Mouse (Mus musculus) liver, embryonic 14.5 days (tissue): Measurements from ENCODE around the gene Tmem131l. TPM values are rescaled to one million over a fixed set of nuclear protein-coding genes. Genes with fewer than 3 reads are reported as not detected.
A peak's percentile ranks its signal among the peaks of the same experiment; 100 is the strongest.
"Not testable (repeated sequence)": the region's sequence is repeated elsewhere in the genome, so short reads cannot be mapped to it uniquely, and the experiment has no call there.

ENCODE experiments used
- ATAC-seq: fragments of 200-750 bp; cut with Nextera tagmentation; 2 replicates; pipeline ENCODE4 v1.8.0; 2017; ENCODE audit warnings: moderate number of reproducible peaks, mild to moderate bottlenecking, moderate library complexity; ENCODE audit not compliant: insufficient read depth
- DNase-seq, 3 experiments: peaks; one replicate each; pipeline ENCODE4 v3.0.0-alpha.2; 2012 to 2013; ENCODE audit warnings: low read depth in 3 of 3, low spot score in 3 of 3
- H3K27ac ChIP-seq: fragments of 300-500 bp; sonication (generic); 2 replicates; pipeline ENCODE4 v1.5.1; 2014; ENCODE audit warnings: moderate library complexity, mild to moderate bottlenecking, control low read depth, inconsistent platforms
- H3K27me3 ChIP-seq: fragments of 300-500 bp; sonication (generic); 2 replicates; pipeline ENCODE4 v1.6.1; 2014; ENCODE audit warnings: mild to moderate bottlenecking, low read length, moderate library complexity; ENCODE audit not compliant: control insufficient read depth, insufficient read depth
- H3K36me3 ChIP-seq: fragments of 300-500 bp; sonication (generic); replicated peaks from 2 replicates; pipeline ENCODE4 v1.6.1; 2014; ENCODE audit warnings: low read depth; ENCODE audit not compliant: control insufficient read depth, insufficient read depth
- H3K4me1 ChIP-seq, 2 experiments: fragments of 200-500 bp in 1 of 2; fragments of 300-500 bp in 1 of 2; sonication (generic) in 1 of 2; replicated peaks; 2 replicates each; pipeline ENCODE4 v1.6.1; 2012 to 2014; ENCODE audit warnings: antibody characterized with exemption in 1 of 2, inconsistent platforms in 1 of 2, low read length in 1 of 2; ENCODE audit not compliant: control insufficient read depth in 2 of 2, insufficient read depth in 2 of 2
- H3K4me2 ChIP-seq: fragments of 300-500 bp; sonication (generic); 2 replicates; pipeline ENCODE4 v1.6.1; 2014; ENCODE audit warnings: low read depth, mild to moderate bottlenecking, control low read depth, moderate library complexity
- H3K4me3 ChIP-seq, 2 experiments: fragments of 200-500 bp in 1 of 2; fragments of 300-500 bp in 1 of 2; sonication (generic) in 1 of 2; 2 replicates each; pipeline ENCODE4 v1.5.1; 2012 to 2014; ENCODE audit warnings: low read depth in 2 of 2, low read length in 2 of 2, mild to moderate bottlenecking in 2 of 2, control low read depth in 1 of 2, inconsistent platforms in 1 of 2, moderate library complexity in 1 of 2; ENCODE audit not compliant: insufficient read depth in 1 of 2
- H3K9ac ChIP-seq: fragments of 300-500 bp; sonication (generic); replicated peaks from 2 replicates; pipeline ENCODE4 v1.6.1; 2014; ENCODE audit warnings: mild to moderate bottlenecking, control low read depth, moderate library complexity
- H3K9me3 ChIP-seq: fragments of 300-500 bp; sonication (generic); 2 replicates; pipeline ENCODE4 v1.6.1; 2016; ENCODE audit warnings: low read length, mixed read lengths; ENCODE audit not compliant: control insufficient read depth
- CTCF ChIP-seq: IDR thresholded peaks from 2 replicates; pipeline ENCODE4 v1.5.1; 2016; ENCODE audit warnings: antibody characterized with exemption, low read depth, control low read depth
- EP300 ChIP-seq: IDR thresholded peaks from 2 replicates; pipeline ENCODE4 v1.6.1; 2016; ENCODE audit warnings: antibody characterized with exemption, low read depth
- WGBS: fragments of 180-500 bp; shearing (Covaris S2); extraction: QIAGEN DNeasy Blood & Tissue Kit; methylation state at CpG from one replicate; pipeline ENCODE4 v1.1.7; 2014; ENCODE audit not compliant: insufficient replicate concordance; 5-methylcytosine and 5-hydroxymethylcytosine counted together
- polyA plus RNA-seq, 2 experiments: library from polyadenylated mRNA; depleted of rRNA in 1 of 2; stranded (reverse) in 1 of 2; unstranded in 1 of 2; fragments of >200 nt; fragmentation: Nextera tagmentation in 1 of 2; extraction: Ambion mirVana in 1 of 2; gene quantifications; 2 replicates each; pipeline versions ENCODE4 v1.2.1 to v1.2.3; 2012 to 2014

Gene Tmem131l
- polyA plus RNA-seq, 2 experiments = 18.9 to 24.5 TPM

DNA sequence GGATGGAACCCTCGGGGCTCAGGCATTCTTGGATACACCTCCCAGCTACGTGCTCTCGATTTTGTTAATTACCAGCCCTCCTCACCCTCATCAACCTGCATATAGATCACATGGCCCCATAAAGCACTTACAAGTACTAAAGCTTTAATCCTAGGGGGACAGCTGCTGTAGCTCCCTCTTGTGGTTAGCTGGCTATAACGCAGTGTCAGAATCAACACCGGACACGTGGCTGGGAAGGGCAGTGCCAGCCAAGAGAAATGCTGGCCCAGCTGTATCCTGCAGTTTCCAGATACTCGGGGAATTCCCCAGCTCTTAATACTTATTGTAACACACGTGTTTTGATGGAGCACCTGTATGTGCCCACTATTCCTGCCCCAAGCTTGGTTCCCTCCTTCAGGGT lies 140.4 kb downstream of the Tmem131l start:
- H3K9me3 ChIP-seq = no peaks in the 10 kb centered on the region
- H3K36me3 ChIP-seq = peaks cover 39% of the 10 kb centered on the region
- no peak overlapping the region for H3K4me3 ChIP-seq
- no peak overlapping the region for H3K9ac ChIP-seq
- no peak overlapping the region for H3K27ac ChIP-seq
- TF ChIP-seq CTCF (peak; percentile 76), EP300 (no peak)
- DNase-seq (peak in 2 of 3 experiments; percentile 7 to 9), ATAC-seq (no peak)
- no peaks in the 10 kb centered on the region for H3K27me3 ChIP-seq
- no peaks in the 10 kb centered on the region for H3K4me1 ChIP-seq
- H3K4me2 ChIP-seq = no peak overlapping the region
- WGBS = 62% methylated on average over 8 of the region's 8 CpGs

DNA sequence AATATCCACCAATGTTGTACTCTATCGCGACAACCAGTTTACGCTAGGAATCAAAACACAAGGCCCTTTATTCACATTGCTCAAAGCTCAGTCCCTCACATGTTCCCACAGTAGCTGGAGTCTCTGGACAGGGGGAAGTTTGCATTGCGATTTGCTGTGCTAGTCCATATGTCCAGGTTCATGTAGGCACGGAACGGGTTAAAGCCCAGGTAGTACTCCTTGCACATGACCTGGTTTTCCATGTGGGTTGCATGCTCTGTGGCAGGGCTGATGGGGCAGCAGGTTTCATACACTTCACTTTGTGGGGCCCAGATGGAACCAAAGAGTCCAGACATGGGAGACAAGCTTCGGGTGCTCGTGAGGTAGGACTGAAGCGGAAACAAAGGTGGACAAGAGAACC lies 141.7 kb downstream of the Tmem131l start:
- Histone ChIP-seq H3K4me3 (no peak overlapping the region), H3K27me3 (no peaks in the 10 kb centered on the region), H3K9ac (no peak overlapping the region), H3K36me3 (peaks cover 34% of the 10 kb centered on the region), H3K9me3 (no peaks in the 10 kb centered on the region), H3K4me2 (no peak overlapping the region), H3K27ac (no peak overlapping the region), H3K4me1 (no peaks in the 10 kb centered on the region)
- ATAC-seq (no peak), DNase-seq (no peak)
- TF ChIP-seq EP300 (no peak), CTCF (no peak)
- 90% methylated on average over 9 of the region's 9 CpGs for WGBS

GRCm38 (mm10) chr3:83895811-83896210 lies 144.2 kb downstream of the Tmem131l start:
- ATAC-seq (no peak), DNase-seq (no peak)
- Histone ChIP-seq H3K4me2 (no peak overlapping the region), H3K9me3 (no peaks in the 10 kb centered on the region), H3K27ac (no peak overlapping the region), H3K4me3 (no peak overlapping the region), H3K27me3 (no peaks in the 10 kb centered on the region), H3K36me3 (peaks cover 22% of the 10 kb centered on the region), H3K4me1 (no peaks in the 10 kb centered on the region), H3K9ac (no peak overlapping the region)
- 43% methylated on average over 3 of the region's 3 CpGs for WGBS
- TF ChIP-seq CTCF = peak; percentile 53
- TF ChIP-seq EP300 = no peak

- H3K4me3 ChIP-seq = no peak overlapping the region
- ATAC-seq (no peak), DNase-seq (no peak)
- TF ChIP-seq CTCF = no peak
- TF ChIP-seq EP300 = no peak
- H3K36me3 ChIP-seq = peaks cover 17% of the 10 kb centered on the region
- H3K9ac ChIP-seq = no peak overlapping the region
- no peaks in the 10 kb centered on the region for H3K27me3 ChIP-seq
- no peaks in the 10 kb centered on the region for H3K4me1 ChIP-seq
- no peak overlapping the region for H3K27ac ChIP-seq
- H3K9me3 ChIP-seq = no peaks in the 10 kb centered on the region
- H3K4me2 ChIP-seq = no peak overlapping the region
- WGBS = 79% methylated on average over 5 of the region's 5 CpGs
These were observed 144.9 kb downstream of the Tmem131l start for GRCm38 (mm10) chr3:83895111-83895510.

DNA sequence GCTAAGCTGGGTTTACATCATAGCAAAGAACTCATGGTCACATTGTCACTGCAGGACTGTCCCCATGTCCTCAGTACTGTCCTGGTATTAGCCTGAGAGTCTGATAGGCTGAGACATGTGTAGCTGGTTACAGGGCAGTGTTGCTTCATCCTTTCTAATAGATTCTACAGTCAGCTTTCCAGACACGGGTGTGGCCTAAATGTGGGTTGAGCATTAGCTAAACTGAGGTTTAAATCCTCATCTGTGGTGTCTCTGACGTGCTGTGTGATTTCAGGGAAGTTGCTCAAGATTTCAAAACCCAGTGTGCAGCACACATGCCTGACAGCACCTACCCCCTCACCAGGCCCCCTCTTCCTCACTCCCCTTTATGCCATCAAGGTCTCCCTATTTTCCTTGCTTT lies 154.8 kb downstream of the Tmem131l start:
- TF ChIP-seq CTCF (no peak), EP300 (no peak)
- Histone ChIP-seq H3K4me1 (no peaks in the 10 kb centered on the region), H3K9ac (no peak overlapping the region), H3K4me3 (no peak overlapping the region), H3K36me3 (no peaks in the 10 kb centered on the region), H3K27me3 (no peaks in the 10 kb centered on the region), H3K27ac (no peak overlapping the region), H3K9me3 (no peaks in the 10 kb centered on the region), H3K4me2 (no peak overlapping the region)
- 11% methylated on average over 2 of the region's 2 CpGs for WGBS
- DNase-seq (peak in 2 of 3 experiments; percentile 20 to 32), ATAC-seq (no peak)

DNA sequence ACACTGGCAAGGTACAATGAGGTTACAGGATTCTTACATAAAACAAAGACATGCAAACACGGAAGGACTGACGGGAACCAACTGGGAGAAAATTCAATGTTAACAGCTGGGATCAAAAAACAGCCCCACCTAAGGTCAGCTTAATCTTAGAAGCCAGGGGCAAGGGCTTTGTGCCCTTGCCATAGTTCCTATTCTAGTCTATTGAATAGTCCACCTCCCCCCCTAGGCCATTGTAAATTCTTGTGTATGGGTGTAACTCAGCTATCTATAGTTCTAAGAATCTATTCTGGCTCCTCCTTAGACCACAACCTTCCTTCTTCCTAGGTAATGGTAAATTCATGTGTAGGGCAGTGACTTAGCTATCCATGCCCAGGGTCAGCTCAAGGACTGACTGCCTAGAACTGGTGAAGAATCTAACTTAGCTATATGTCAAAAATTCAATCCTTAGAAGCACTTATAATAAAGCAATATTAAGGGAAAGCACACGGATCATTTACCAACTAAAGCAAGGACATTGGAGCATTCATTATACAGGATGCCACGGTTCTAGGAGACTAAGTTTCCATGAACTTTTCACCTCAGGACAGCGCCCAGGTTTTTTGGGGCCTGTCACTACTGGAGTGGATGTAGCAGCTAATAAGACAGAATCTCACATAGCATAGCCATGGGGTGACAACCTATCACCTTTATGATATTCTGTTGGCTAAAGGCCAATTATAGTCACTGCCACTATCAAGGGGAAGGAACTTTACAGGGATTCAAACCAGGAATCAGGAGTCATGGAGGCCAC lies 160.5 kb downstream of the Tmem131l start:
- 62% methylated on average over 5 of the region's 5 CpGs for WGBS
- not testable (repeated sequence) for H3K4me2 ChIP-seq, H3K9ac ChIP-seq, H3K4me1 ChIP-seq, H3K27ac ChIP-seq, H3K27me3 ChIP-seq, H3K9me3 ChIP-seq, ATAC-seq, H3K4me3 ChIP-seq, H3K36me3 ChIP-seq, DNase-seq
